Mouse (Mus musculus) stomach, postnatal 0 days (tissue): ENCODE data around the gene Vezt.

Experiments used
- CTCF ChIP-seq: IDR thresholded peaks from 2 replicates; pipeline ENCODE4 v1.5.1; 2016; ENCODE audit warnings: antibody characterized with exemption, low read depth, mild to moderate bottlenecking, moderate library complexity
- EP300 ChIP-seq: optimal IDR thresholded peaks from 2 replicates; pipeline ENCODE3; 2016; ENCODE audit warnings: antibody characterized with exemption

GRCm38 (mm10) chr10:93918087-93918486, 117.5 kb downstream of the Vezt start:
- TF ChIP-seq CTCF = no peak
- no peak for TF ChIP-seq EP300
